Mouse (Mus musculus): Measurements from ENCODE around the gene Gm20388.
"Not testable (repeated sequence)": the region's sequence is repeated elsewhere in the genome, so short reads cannot be mapped to it uniquely, and the experiment has no call there.

Gene Gm20388

DNA sequence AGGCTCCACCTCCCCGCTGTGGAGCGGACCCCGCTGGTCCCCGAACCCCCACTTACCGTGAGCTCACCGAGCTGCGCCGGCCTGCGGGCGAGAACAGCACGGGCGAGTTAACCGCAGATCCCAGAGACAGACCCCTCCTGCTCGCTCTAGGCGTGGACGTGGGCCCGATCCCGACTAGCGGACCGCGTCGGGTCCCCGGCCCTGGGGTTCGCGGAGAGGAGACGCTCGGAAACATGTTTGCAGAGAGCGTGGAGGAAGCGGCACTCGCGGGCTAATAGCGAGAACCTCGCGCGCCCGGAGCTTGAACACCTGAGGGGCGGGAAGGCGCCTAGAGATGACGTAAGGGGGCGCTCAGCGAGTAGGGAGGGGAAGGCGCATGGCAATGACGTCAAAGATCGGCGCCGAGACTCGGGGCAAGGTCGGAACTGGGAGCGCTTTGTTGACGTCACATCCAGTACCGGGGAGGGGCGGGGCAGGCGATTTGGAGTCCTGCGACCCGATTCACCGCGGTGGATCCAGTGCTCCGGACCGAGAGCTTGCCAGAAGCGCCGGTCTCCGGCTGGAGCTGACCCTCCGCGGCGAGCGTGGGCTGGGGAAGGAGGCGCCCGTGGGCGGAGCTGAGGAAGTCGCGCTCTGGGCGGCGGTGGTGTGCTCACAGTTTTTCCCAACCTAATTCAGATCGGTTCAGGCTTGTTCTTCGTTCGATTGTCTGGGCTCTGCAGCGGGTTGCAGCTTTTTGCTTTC is 4038.5 kb downstream of the Gm20388 start, which contains the start of gene Nup133:
Gene Nup133 (minus strand): TSS at position 324 of the 744 bp plus-strand sequence.
- DNase-seq, result peak; percentile 96 to 97

DNA sequence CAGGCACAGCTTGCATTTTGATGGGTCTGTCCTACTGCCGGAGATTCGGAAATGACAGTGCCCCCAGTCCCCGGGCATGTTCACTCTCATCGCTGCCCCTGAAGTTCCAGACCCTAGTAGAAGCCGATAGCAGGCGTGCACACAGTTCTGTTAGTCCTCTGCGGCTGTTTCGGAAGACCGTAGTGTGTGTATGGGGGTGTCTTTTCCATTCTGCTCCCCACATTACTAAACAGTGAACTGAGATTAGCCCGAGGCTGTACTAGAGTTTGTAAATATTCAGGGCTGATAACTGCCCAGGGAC is 4039.0 kb downstream of the Gm20388 start:
- no peak for DNase-seq

DNA sequence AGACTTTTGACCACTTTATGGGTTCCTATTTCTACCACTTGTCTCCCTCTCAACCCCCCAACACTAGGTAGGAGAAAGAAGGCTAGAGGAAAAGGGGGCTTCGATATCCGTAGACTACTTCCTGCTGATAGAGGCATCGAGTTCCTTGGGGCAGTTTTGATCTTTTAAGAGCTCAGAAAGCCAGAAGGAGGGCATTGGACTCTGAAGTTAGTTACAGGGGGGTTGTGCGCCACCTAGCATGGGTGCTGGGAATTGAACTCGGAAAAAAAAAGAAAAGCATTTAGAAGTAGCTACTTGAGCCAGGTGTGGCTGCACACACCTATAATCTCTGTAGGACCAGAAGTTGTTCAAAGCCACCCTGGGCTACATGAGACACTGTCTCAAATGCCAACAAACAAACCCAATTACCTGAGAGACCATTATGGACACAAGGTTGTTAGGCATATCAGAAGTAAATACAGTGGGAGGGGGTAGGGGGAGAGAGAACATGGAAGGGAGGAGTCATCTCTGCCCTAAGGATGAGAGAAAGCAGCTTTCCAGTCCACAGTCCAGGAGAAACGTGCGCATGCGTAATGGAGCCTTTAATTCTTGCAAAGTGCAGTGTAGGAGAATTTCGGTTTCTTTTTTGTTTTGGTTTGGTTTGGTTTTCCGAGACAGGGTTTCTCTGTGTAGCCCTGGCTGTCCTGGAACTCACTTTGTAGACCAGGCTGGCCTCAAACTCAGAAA is 4039.6 kb downstream of the Gm20388 start:
- peak; percentile 4 to 41 for DNase-seq

DNA sequence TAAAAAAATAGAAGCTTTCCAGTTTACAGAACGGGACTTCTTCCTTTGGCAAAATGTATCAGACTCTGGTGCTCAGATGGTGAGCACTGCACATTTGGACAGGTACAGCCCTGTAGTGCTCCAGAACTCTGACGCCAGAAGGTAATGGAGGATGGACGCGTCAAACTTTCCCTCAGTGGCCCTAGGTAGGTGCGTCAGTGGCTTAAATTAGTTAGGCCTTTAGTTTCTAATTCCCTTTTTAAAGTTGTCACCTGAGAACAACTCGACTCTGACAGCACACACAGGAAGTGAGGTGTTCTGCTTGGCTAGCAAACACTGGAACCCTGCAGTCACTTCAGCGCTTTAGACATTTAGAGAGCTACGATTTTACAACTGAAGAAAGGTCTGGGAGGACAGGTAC is 4043.0 kb downstream of the Gm20388 start:
- no peak for DNase-seq

DNA sequence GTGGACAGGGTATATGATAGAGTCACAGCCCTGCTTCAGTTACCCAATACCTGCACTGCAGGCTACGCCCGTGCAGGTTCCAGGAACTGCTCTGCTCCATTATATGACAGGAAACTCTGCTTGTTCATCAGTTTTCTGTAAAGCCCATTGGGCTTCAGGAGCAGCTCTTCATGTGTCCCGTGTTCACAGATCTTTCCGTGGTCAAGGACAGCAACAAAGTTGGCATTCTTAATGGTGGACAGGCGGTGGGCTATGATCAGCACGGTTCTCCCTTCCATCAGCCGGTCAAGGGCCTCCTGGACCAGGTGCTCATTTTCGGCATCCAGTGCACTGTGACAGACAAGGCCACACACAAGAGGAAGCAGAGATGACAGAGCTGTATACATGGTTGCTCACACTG is 4043.6 kb downstream of the Gm20388 start:
- no peak for DNase-seq

DNA sequence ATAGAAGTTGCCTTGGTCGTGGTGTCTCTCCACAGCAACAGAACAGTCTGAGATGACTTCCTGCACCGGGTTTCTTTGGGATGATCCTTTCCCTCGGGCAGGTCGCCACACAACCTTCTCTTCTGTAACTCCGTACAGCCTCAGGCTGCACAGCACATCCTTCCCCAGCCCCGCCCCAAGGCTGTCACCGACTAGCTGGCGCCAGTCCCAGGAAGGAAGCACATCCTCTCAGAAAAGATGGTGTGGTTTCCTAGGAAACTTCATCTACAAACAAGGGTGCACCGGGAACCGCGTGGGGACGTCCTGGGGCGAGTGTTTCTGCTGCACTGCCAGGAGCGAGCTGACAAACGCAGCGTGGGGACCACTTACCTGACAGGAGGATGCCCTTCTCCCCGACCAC is 4047.5 kb downstream of the Gm20388 start:
- no peak for DNase-seq

DNA sequence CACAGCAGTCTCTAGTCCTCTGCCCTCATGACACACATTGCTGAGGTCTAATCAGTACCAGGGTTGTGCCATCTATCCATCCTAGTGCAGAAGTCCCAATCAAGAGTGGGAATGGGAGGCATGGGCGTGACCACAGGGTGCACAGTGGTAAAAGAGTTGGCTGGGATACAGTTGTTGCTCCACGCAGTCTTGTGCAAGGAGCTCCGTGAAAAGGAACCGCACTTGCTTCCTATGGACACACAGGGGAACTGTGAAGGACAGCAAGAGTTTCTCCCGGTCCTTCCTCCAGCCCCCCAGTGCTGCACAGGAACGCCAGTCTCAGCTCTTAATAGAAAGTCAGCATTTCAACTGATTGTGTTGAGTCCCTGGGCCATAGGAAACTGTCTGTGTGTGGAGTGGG is 4048.8 kb downstream of the Gm20388 start:
- no peak for DNase-seq

DNA sequence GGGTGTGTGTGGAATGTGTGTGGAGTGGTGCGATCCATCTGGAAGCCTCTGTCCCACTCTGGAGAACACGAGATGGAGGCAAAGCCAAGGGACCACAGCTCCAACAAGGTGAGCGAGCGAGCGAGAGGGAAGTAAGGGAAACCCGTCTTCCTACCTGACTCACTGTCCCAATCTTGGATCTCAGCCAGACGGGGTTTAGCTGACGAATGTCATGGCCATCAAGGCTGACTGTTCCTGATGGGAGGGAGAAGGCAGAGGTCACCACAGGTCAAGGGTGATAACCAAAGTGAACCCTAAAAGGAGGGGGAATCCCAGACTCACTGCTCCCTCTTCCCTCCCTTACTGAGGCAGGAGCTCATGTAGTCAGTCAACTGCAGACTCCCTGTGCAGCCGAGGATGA is 4049.4 kb downstream of the Gm20388 start:
- no peak for DNase-seq

DNA sequence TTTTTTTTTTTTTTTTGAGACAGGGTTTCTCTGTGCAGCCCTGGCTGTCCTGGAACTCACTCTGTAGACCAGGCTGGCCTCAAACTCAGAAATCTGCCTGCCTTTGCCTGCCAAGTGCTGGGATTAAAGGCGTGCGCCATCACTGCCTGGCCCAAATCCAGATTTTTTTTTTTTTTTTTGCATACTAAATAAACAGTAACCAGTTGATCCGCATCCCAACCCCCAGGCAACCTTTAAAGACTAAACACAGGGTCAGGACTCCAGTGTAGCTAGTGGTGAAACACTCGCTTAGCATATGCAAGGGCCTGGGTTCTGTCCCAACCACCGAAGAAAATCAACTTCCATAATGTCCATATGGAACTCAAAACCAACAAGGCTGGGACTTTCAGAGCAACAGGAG is 4049.9 kb downstream of the Gm20388 start:
- not testable (repeated sequence) for DNase-seq

DNA sequence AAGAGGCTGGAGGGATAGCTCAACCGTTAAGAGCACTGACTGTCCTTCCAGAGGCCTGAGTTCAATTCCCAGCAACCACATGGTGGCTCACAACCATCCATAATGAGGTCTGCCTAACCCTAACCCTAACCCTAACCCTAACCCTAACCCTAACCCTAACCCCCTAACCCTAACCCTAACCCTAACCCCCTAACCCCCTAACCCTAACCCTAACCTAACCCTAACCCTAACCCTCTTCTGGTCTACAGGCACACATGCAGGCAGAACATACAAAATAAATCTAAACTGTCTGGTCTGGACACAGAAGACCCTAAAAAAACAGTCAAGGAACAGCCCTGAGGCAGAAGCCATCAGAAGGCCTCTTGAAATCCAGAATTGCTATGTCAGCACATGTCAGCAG is 4050.7 kb downstream of the Gm20388 start:
- DNase-seq, result no peak

DNA sequence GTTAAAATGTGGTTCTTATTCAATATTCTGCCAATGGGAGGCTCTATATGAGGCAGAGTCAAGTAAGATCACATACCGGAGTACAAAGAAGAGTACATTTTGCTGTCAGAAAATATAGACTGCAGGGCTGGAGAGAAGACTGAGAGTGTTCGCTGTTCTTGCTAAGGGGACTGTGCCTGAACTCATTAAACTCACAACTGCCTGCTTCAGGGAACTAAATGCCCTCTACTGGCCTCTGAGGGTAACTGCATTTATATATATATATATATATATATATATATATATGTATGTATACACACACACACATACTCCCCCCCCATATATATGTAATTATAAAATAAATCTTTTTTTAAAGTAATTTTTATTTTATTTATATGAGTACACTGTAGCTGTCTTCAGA is 4056.3 kb downstream of the Gm20388 start:
- no peak for DNase-seq

DNA sequence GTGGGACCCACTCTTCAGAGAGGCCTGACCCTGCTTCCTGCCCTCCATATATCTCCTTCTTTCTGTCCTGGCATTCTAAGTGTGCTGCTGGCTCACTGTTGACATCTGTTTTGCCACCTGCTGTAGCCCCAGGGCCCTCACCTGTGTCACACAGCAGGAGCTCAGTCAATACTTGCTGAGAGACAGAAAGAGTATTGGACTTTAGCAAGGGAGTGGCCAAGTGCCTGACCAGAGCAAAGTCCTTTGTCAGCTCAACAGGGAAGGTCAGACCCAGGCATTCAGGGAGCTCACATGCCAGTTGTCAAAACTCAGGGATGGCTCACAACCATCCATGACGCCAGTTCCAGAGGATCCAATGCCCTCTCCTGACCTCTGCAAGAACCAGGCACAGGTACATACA is 4062.9 kb downstream of the Gm20388 start:
- DNase-seq, result no peak

DNA sequence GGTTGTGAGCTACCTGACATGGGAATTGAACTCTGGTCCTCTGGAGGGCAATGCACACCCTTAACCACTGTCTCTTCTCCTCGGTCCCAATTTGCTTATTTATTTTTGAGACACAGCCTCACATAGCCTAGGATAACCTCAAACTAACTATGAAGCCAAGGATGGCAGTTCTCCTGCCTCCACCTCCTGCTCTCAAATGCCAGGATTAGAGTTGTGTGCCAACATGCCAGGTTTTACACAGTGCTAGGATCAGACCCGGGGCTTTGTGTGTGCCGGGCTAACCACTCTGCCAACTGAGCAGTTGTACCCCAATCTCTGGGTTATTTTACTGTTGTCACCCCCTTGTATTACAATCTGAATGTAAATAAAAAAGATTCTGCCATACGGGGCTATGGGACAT is 4066.9 kb downstream of the Gm20388 start:
- DNase-seq, result no peak

DNA sequence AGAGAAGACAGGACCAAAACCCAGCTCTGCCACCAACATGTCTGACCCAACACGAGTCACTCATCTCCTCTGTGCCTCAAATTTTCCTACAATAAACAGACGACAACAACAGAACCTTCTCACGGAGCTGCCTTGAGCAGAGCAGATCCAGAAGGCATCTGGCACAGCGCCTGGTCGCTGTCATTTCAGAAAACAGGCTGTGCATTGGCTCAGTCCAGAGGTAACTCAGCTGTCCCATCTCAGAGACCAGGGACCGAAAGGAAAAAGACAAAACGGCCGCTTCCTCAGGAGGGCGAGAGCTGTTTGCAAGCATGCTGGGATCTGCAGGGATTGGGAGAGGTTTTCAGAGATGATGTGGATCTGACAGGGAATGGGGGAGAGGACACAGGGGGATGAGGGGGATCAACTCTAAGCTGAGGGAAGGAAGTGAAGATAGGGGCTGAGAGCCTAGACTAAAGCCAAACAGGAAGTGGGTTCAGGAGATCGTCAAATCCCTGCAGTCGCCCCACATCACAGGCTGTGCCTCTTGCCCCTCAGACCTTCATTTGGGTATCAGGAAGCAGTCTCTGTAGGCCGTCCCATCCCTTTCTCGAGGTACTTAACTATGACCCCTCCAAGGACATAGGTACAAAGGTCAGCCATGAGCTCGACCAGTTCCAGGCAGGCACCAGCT is 4067.7 kb downstream of the Gm20388 start:
- DNase-seq, result no peak

DNA sequence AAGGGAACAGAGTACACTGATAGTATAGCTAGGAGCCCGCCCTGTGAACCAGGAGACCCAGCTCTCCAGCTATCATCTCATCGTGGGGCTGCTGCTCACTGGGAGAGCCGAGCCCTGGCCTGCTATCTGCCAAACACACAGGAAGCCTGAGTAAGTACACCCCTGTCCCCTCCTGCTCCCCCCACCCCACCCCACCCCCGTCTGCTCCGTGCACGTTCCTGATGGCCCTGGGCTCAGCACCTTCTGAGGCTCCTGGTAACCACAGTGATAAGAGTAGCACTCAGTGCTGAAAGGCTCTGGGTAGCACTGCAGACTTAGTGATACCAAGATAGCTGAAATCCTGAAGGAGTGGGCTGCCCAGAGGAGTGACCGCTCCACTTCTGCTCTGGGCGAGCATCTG is 4068.3 kb downstream of the Gm20388 start:
- DNase-seq, result no peak

DNA sequence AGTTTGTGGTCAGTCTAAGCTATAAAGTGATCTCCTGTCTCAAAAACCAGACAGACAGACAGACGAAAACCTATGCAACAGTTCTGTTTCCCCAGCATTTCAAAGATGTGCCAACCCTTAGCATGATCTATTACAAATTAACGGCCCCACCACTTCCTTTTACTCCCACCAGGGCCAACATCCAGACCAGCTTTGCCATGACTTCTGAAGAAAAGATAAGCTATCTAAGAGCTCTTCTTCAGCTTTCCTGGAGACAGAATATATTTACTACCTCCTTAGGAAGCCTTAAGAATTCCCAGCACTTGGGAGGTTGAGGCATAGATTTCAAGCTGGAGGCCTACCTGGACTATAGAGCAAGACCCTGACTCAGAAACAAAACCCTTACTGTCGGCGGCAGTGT is 4069.6 kb downstream of the Gm20388 start:
- no peak for DNase-seq

DNA sequence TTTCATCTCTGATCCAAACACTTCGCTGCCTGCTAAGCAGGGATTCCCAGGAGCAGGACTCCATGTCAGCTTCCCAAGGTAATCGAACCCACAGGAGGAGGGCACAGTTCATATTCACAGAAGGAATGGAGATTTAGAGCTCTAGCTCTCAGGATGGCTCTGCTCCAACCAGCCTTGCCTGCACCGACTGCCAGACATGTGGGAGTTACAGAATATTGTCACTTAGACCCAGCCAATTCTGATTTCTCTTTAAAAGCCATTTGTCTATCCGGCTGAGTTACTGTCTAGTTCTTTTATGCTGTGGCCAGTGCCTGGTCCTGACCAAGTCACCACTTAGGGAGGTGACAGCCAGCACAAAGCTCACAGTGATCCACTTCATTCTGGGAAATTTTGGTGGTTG is 4071.0 kb downstream of the Gm20388 start:
- no peak for DNase-seq

DNA sequence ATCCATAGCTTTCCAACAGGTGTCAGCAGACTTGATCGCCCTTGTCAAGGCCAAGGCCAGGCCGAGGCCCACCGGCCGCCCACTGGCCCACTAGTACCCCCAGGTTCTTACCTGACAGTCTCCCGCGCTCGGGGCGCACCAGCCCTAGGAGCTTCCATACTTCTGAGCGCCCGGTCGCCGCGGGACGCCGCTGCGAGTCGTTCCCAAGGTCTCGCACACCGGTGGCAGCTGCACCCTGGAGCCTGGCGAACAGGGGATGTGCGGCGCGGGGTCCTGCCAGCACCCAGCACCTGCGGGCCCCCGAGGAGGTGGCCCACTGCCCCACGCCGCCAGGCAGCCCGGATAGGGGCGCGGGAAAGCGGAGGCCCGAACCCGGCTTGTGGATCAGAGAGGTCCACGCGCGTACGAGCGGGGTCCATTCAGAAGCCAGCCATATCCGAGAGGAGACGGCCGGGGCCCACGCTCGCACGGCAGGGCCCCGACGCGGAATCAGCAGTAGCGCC is 4071.7 kb downstream of the Gm20388 start:
- peak in 1 of 2 experiments; percentile 8 for DNase-seq

DNA sequence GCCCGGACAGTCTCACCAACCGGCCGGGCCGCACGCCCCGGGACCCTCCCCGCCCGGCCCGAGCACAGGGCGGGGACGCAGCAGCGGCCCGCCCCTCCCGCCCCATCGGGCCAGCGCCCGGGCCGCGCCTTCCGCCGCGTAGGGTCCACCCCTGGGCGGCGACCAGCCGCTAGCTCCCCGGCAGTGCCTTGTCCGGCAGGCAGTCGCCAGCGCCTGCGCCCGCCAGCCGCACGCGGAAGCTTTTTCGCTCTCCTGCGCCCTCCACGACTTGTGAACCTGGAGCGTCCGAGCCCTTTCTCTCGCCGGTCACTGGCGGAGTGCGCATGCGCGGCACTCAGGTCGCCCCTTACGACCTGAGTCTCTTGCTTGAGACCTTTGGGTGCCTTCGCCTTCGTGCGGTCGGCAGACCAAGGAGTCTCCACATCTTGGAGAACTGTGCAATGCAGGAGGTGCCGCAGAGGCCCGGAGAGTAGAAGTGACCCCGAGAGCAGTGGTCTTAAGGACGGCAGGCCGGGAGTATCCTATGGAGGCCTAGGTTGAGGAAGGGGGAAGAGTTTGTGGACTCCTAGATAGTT is 4072.3 kb downstream of the Gm20388 start, which contains the start of gene Abcb10:
Gene Abcb10 (minus strand): TSS at position 297 of the 575 bp plus-strand sequence.
- peak; percentile 53 to 61 for DNase-seq

DNA sequence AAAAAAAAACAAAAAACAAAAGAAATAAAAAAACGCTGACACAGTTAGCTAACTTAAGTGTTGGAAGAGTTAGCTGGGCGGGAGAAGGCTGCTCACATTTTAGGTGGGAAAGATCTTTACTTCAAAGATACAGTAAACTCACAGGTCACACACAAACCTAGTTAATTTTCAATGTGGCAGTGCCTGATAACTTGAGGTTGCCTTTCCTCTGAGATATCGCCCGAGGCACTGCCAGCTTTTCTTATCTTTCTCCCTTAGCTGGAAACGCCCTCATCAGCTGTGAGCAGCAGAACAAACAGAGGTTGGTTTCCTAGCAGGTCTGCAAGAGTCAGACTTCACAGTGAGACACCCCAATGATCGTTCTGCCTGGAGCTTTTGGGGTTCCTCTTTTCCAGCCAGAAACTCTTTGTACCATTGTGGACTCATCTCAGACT is 4078.0 kb downstream of the Gm20388 start:
- no peak for DNase-seq

DNA sequence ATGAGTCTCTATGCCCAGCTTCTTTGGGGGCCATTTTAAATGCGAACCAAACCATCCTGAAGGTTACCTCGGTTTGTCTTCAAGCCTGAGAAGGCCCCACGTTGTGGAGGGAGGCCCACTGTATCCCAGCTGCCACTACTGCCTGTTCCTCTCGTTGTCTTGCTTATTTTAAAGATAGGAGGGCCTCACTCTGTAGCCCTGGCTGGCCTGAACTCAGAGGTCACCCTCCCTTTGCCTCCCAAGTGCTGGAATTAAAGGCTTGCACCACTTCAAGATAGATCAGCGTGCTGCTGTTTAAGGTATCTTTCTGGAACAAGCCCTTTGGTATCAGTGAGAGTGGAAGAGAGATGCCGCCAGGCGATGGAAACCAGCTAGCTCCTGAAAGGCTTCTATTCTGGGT is 4078.5 kb downstream of the Gm20388 start:
- DNase-seq, result no peak

DNA sequence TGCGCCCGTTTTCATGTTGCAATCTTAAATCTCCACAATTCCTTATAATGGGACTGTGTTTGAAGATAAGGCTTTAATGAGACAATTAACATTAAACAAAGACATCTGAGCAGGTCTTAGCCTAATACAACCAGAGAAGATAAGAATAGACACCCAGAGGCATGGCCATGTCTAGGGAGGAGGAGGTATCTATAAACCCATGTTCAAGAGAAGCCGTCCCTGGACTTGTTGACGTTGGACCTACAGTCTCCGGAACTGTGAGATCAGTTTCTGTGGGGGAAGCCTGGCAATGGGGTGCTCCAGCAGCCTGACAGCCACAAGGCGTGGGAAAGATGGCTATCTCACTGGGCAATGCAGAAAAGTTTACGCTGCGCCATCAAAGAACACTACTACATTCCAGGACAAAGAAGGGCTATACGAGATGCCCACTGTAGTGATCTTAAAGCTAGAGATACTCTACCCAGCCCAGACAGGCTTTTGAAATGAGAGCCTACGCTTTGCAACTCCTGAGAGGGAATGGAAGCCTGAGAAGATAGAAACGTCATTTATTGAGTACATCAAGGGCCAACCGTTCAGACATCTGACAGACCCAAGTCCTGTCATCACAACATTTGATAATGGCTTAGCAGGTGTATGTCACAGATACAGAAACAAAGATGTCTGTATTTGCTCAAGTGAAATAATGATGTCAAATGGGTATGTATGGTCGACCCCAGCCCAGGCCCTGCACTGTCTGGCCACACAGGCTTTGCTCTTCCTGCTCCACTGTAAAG is 4079.8 kb downstream of the Gm20388 start:
- DNase-seq, result no peak

DNA sequence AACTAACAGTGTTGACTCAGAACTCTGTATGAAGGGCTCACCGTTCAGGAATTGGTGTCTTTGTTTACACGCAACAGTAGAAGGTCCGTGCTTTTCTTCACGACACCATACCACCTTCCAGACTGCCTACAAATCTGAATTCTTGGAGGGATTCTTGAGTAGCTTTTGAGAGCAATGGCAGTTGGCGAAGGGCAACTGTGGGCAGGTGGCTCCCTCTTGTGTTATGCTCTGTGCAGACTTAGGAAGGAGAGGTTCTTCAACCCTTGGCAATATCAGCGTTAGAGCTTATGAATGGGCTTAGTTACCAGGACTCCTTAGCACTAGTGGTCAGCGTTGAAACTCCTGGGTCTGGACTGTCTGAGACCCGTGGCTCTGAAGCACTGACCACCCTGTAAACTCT is 4081.9 kb downstream of the Gm20388 start:
- no peak for DNase-seq
